Mouse (Mus musculus) stomach, embryonic 14.5 days (tissue): ENCODE measurements around the gene Raet1d. TPM values are rescaled to one million over a fixed set of nuclear protein-coding genes. Genes with fewer than 3 reads are reported as not detected.
"Not testable (repeated sequence)": the region's sequence is repeated elsewhere in the genome, so short reads cannot be mapped to it uniquely, and the experiment has no call there.

Experiments used
- ATAC-seq: fragments of 200-750 bp; cut with Nextera tagmentation; 2 replicates; pipeline ENCODE4 v1.8.0; 2017; ENCODE audit warnings: low read depth, moderate TSS enrichment; ENCODE audit not compliant: insufficient number of reproducible peaks, insufficient read depth, low FRiP score
- H3K27ac ChIP-seq: fragments of 300-500 bp; sonication (generic); 2 replicates; pipeline ENCODE4 v1.5.1; 2014; ENCODE audit warnings: mild to moderate bottlenecking, low read length, moderate library complexity, mixed read lengths
- H3K27me3 ChIP-seq: fragments of 300-500 bp; sonication (generic); 2 replicates; pipeline ENCODE4 v1.6.1; 2014; ENCODE audit warnings: low read length, control low read depth, mixed read lengths; ENCODE audit not compliant: control insufficient read depth, insufficient read depth
- H3K36me3 ChIP-seq: fragments of 300-500 bp; sonication (generic); 2 replicates; pipeline ENCODE4 v1.6.1; 2014; ENCODE audit warnings: mild to moderate bottlenecking, control low read depth, low read length, moderate library complexity, mixed read lengths; ENCODE audit not compliant: control insufficient read depth, insufficient read depth
- H3K4me1 ChIP-seq: fragments of 300-500 bp; sonication (generic); 2 replicates; pipeline ENCODE4 v1.6.1; 2014; ENCODE audit warnings: low read length, control low read depth, mixed read lengths; ENCODE audit not compliant: control insufficient read depth, insufficient read depth
- H3K4me2 ChIP-seq: fragments of 300-500 bp; sonication (generic); replicated peaks from 2 replicates; pipeline ENCODE4 v1.6.1; 2014; ENCODE audit warnings: low read depth, low read length, control low read depth
- H3K4me3 ChIP-seq: fragments of 300-500 bp; sonication (generic); 2 replicates; pipeline ENCODE4 v1.5.1; 2014; ENCODE audit warnings: low read depth, low read length, control low read depth
- H3K9ac ChIP-seq: fragments of 300-500 bp; sonication (generic); replicated peaks from 2 replicates; pipeline ENCODE4 v1.6.1; 2014; ENCODE audit warnings: low read depth, mild to moderate bottlenecking, control low read depth, low read length, moderate library complexity, mixed read lengths
- H3K9me3 ChIP-seq: fragments of 300-500 bp; sonication (generic); 2 replicates; pipeline ENCODE4 v1.6.1; 2016; ENCODE audit warnings: low read depth, low read length, control low read depth; ENCODE audit not compliant: control insufficient read depth
- WGBS: fragments of 180-500 bp; shearing (Covaris S2); extraction: QIAGEN DNeasy Blood & Tissue Kit; methylation state at CpG from one replicate; pipeline ENCODE4 v1.1.7; 2014; 5-methylcytosine and 5-hydroxymethylcytosine counted together
- polyA plus RNA-seq: library from polyadenylated mRNA; unstranded; fragments of >200 nt; fragmentation: Nextera tagmentation; extraction: Ambion mirVana; gene quantifications from 2 replicates; pipeline ENCODE4 v1.2.1, GENCODE M21; 2014

Raet1d gene
- polyA plus RNA-seq, 1 experiment from 2014 or later: 11.7 TPM

DNA sequence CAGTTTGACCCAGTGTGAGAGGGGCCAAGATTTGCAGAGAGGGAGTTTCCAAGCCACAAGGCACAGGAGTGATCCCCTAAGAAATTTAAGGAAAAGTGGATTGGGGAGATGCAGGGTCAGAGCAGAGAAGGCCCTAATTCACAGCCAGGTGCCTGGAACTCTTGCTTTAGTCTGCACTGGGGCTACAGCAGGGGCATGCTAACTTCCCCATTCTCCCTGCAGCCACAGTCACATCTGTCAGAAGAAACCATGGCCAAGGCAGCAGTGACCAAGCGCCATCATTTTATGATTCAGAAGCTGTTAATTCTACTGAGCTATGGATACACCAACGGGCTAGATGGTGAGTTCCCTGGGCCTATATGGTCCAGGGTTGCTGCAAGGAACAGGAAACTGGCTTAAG lies 2.1 kb downstream of the Raet1d start:
- WGBS: 88% methylated on average over 2 of the region's 2 CpGs

GRCm38 (mm10) chr10:22364915-22365314 lies 4.6 kb downstream of the Raet1d start:
- not testable (repeated sequence) for H3K27me3 ChIP-seq, H3K4me1 ChIP-seq, H3K36me3 ChIP-seq, H3K4me3 ChIP-seq, ATAC-seq, H3K4me2 ChIP-seq, H3K9me3 ChIP-seq, H3K27ac ChIP-seq, H3K9ac ChIP-seq
- 49% methylated on average over 2 of the region's 2 CpGs for WGBS

More for the DNA sequence above, 2.1 kb downstream of the Raet1d start:
- H3K4me1 ChIP-seq, H3K9me3 ChIP-seq, H3K9ac ChIP-seq, H3K4me3 ChIP-seq, H3K27ac ChIP-seq, H3K36me3 ChIP-seq, H3K4me2 ChIP-seq, H3K27me3 ChIP-seq, ATAC-seq: not testable (repeated sequence)

GRCm38 (mm10) chr10:22381226-22381625 lies 20.9 kb downstream of the Raet1d start:
- not testable (repeated sequence) for H3K4me1 ChIP-seq, ATAC-seq, H3K27me3 ChIP-seq, H3K36me3 ChIP-seq, H3K9me3 ChIP-seq, H3K4me3 ChIP-seq, H3K4me2 ChIP-seq, H3K27ac ChIP-seq, H3K9ac ChIP-seq
- 2% methylated on average over 7 of the region's 10 CpGs for WGBS

DNA sequence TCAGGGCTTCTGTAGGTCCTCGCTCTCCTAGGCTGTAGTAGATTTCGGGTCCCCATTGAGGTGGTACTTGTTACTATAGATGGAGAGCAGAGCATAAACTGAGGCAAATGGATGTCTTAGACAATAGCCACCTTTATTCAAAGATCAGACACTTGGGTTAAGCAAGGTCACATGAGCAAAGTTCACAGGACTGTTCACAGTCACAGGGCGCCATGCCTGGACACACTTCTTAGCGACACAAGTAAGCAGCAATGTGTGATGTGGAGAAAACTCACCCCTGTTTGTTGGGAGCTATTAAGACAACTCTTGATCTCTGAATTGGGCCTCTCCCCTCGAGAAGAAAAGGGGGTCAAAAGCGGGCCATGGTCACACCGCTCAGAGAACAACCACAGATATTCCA lies 29.8 kb downstream of the Raet1d start:
- not testable (repeated sequence) for ATAC-seq, H3K9me3 ChIP-seq, H3K27me3 ChIP-seq, H3K36me3 ChIP-seq, H3K4me1 ChIP-seq, H3K4me3 ChIP-seq, H3K27ac ChIP-seq, H3K9ac ChIP-seq, H3K4me2 ChIP-seq
- 92% methylated on average over 7 of the region's 7 CpGs for WGBS

DNA sequence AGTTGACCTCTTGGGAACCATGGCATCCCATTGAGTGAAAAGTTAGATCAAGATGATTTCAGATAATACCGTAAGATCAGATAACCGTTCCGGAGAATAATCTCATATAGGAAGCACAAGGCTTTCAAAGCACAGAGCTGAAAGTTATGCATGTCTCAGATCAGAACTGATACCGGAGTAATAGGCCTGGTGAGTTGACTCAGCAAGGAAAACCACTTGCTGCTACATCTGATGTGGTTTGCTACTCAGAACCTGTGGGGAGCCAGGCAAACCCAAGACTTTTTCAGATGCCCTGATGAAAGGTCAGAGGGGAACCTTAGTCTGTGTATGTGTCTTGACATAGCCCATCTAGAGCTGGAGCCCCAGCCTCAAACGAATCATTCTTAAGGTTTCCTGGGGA lies 31.3 kb downstream of the Raet1d start:
- not testable (repeated sequence) for H3K4me1 ChIP-seq, H3K27ac ChIP-seq, H3K9ac ChIP-seq, H3K9me3 ChIP-seq, H3K4me2 ChIP-seq, ATAC-seq, H3K4me3 ChIP-seq, H3K36me3 ChIP-seq, H3K27me3 ChIP-seq
- 84% methylated on average over 1 of the region's 5 CpGs for WGBS

- not testable (repeated sequence) for H3K9me3 ChIP-seq, H3K4me3 ChIP-seq, H3K4me1 ChIP-seq, H3K27ac ChIP-seq, ATAC-seq, H3K36me3 ChIP-seq, H3K4me2 ChIP-seq, H3K9ac ChIP-seq, H3K27me3 ChIP-seq
- WGBS: no CpG with 5 or more reads among the region's 2 CpGs
These were observed 32.9 kb downstream of the Raet1d start for GRCm38 (mm10) chr10:22393028-22393824.

DNA sequence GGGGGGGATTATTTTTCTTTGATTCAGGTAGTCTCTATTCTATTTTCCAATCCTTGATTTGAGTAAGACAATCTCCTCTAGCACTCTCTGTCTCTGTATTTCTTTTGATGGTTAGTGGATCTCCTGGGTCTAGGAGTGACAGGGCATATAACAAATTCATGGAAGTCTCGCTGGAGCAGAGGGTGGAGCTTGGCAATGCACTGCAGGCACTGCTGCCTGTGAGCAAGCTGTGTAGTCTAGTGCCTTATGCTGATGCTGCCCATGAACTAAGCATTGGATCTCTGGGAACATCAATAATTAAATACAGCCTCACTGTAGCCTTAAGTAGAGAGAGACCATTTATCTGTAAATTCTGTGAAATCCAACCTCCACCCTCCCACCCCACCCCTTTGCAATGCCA lies 36.3 kb downstream of the Raet1d start:
- H3K9ac ChIP-seq, H3K9me3 ChIP-seq, H3K4me1 ChIP-seq, H3K36me3 ChIP-seq, H3K27me3 ChIP-seq, ATAC-seq, H3K27ac ChIP-seq, H3K4me2 ChIP-seq, H3K4me3 ChIP-seq: not testable (repeated sequence)
- 23% methylated on average over 1 of the region's 1 CpGs for WGBS

DNA sequence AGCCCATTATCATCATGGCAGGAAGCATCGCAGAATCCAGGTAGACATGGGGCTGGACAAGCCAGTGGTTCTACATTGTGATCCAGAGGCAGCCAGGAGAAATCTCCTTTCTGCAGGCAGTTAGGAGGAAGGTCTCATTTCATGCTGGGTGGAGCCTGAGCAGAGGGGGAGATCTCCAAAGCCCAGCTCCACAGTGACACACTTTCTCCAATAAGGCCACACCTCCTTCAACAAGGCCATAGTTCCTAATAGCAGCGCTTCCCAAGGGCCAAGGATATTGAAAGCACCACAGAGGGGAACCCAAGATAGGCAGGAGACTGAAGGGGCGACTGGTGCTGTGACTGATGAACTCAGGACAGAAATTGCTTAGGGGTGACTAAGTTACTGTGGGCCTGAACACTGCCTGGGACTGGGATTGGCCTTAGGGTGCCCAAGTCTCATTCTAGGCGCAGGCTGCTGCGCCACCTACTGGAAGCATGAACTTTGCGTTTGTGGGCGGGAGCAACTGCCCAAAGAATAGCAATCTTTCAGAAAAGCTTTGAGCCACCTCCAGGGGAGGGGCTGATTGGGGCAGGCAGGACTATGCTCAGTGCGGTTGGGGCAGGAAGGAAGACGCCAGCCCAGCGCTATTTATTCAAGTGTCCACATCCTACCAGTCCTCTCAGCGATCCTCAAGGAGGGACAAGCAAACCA lies 42.0 kb downstream of the Raet1d start:
- H3K27me3 ChIP-seq, H3K4me1 ChIP-seq, H3K4me3 ChIP-seq, H3K4me2 ChIP-seq, H3K9ac ChIP-seq, H3K36me3 ChIP-seq, H3K9me3 ChIP-seq, H3K27ac ChIP-seq: not testable (repeated sequence)
- peak; percentile 86 for ATAC-seq
- WGBS: 6% methylated on average over 9 of the region's 11 CpGs
